Mouse (Mus musculus) testis, adult 2 months (tissue): ENCODE measurements around the gene Orc2.

Source experiments
- CTCF ChIP-seq: fragments of 200-500 bp; IDR thresholded peaks from 2 replicates; pipeline ENCODE4 v1.5.1; 2012; ENCODE audit warnings: low read depth, mild to moderate bottlenecking, inconsistent platforms, low read length, moderate library complexity; ENCODE audit not compliant: control insufficient read depth, insufficient read depth, insufficient replicate concordance
- POLR2A ChIP-seq: fragments of 200-500 bp; IDR thresholded peaks from 2 replicates; pipeline ENCODE4 v1.6.1; 2012; ENCODE audit warnings: low read depth, mild to moderate bottlenecking, inconsistent platforms, low read length, moderate library complexity; ENCODE audit not compliant: control insufficient read depth

- TF ChIP-seq CTCF = no peak
- TF ChIP-seq POLR2A = no peak
Measured at GRCm38 (mm10) chr1:58445861-58446260, 59.0 kb downstream of the Orc2 start.
